Comparison of ENCODE assay signal across 19 mouse cellular contexts in the genomic region with DNA sequence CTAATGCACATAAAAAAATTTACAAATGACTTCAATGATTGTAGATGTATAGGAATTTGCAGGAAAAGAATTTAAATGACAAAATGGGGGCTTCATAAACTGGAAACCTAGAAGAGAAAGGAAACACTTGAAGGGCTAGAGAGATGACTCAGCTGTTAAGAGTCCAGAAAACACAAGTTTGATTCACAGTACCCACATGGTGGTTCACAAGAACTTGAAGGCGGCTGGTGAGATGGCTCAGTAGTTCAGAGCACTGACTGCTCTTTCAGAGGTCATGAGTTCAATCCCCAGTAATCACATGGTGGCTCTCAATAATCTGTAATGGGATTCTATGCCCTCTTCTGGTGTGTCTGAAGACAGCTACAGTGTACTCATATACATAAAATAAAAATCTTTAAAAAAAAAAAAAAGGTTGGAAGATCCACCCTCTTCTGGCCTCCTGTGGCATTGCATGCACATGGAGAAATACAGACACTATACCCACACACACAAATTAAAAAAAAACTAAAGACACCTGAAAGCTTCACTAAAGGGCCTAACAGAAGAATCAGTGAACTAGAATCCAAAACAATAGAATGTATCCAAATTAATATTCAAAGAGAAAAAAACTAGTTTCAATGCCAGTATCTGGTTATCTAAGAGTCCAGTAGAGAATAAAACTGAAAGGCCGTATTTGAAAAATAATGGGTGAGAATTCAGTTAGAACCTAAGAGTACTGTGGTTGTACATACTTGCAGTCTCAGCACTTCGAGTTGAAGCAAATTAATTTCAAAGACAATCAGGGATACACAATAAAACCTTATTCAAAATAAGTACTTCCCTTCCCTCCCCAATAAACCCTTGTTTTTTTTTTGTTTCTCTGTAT. TPM values are rescaled to one million over a fixed set of nuclear protein-coding genes. Genes with fewer than 3 reads are reported as not detected.
DNase-seq lines count a peak whose midpoint lies in the region; ATAC-seq and TF ChIP-seq lines count a peak whose summit lies in the region.
"Had no signal": no experiment of that assay in that cellular context is flagged by ENCODE, and none has a peak within 500 bp of the region (broad histone marks: within the 10 kb centered on the region; RNA-seq: fewer than 3 reads in every experiment).

No protein-coding gene starts in this region.

- no peaks in the 10 kb centered on the region for H3K4me1 ChIP-seq in heart, adult 2 months (ENCODE audit: control insufficient read depth, insufficient read depth, low read length)
- peaks cover 4% of the 10 kb centered on the region; the same call in 1 of the 2 replicates for H3K4me1 ChIP-seq in liver, postnatal 0 days (ENCODE audit: insufficient read depth)
- no peaks in the 10 kb centered on the region for H3K4me1 ChIP-seq in liver, embryonic 11.5 days (replicated peaks; ENCODE audit: control insufficient read depth, insufficient read depth, low read length)
- H3K4me1 ChIP-seq: heart, embryonic 12.5 days had no signal

- H3K9me3 ChIP-seq in liver, postnatal 0 days (ENCODE audit: low read length): no peaks in the 10 kb centered on the region
- no peaks in the 10 kb centered on the region for H3K9me3 ChIP-seq in liver, embryonic 11.5 days (ENCODE audit: control insufficient read depth, low read length)
- H3K9me3 ChIP-seq: heart, embryonic 12.5 days; liver, embryonic 13.5 days had no signal

- peak; percentile 40 for TF ChIP-seq CTCF in heart, adult 2 months (IDR thresholded peaks at IDR 0.05)
- TF ChIP-seq CTCF in liver, postnatal 0 days (IDR thresholded peaks at IDR 0.05; ENCODE audit: low read depth): peak; percentile 38

- ATAC-seq in liver, postnatal 0 days: no peak
- no peak for ATAC-seq in liver, embryonic 11.5 days (replicated peaks; ENCODE audit: low FRiP score)
- ATAC-seq: inflammation-experienced regulatory T-cells, adult 6 months had no signal

- no peak overlapping the region for H3K27ac ChIP-seq in heart, adult 2 months
- no peak overlapping the region for H3K27ac ChIP-seq in liver, postnatal 0 days (ENCODE audit: low read depth)
- H3K27ac ChIP-seq in liver, embryonic 11.5 days (ENCODE audit: low read depth, low read length): no peak overlapping the region
- H3K27ac ChIP-seq: liver, embryonic 13.5 days had no signal

- no peak for DNase-seq in heart, adult 2 months
- no peak for DNase-seq in heart, postnatal 10 days
- no peak for DNase-seq in liver, postnatal 0 days
- no peak for DNase-seq in liver, embryonic 11.5 days (ENCODE audit: low spot score)
- peak; percentile 35 for DNase-seq in A20 (ENCODE audit: low read depth, low spot score)
- DNase-seq in induced T-regulatory cell, adult 2 months (ENCODE audit: low read depth): peak; percentile 57
- DNase-seq in yolk sac, embryonic 10.5 days (ENCODE audit: low spot score): no peak
- no peak for DNase-seq in embryo, embryonic 10 days (ENCODE audit: low spot score)
- DNase-seq: adrenal gland, adult 8-10 months; gastrocnemius, postnatal 25 days; heart, postnatal 4 days; kidney, postnatal 14 days; layer of hippocampus, adult 9-11 months; liver, embryonic 13.5 days; lung, postnatal 4 days; midbrain, embryonic 14.5 days; thymus, postnatal 36 days had no signal

- no peaks in the 10 kb centered on the region for H3K27me3 ChIP-seq in heart, adult 2 months (ENCODE audit: control insufficient read depth, insufficient read depth, low read length)
- H3K27me3 ChIP-seq in liver, postnatal 0 days (ENCODE audit: insufficient read depth, low read length): no peaks in the 10 kb centered on the region
- no peaks in the 10 kb centered on the region for H3K27me3 ChIP-seq in liver, embryonic 11.5 days (replicated peaks; ENCODE audit: control insufficient read depth, insufficient read depth, low read length)
- H3K27me3 ChIP-seq: heart, embryonic 12.5 days; liver, embryonic 13.5 days had no signal

- no peak overlapping the region for H3K4me3 ChIP-seq in heart, adult 2 months
- H3K4me3 ChIP-seq in liver, postnatal 0 days (ENCODE audit: low read depth, low read length): no peak overlapping the region
- no peak overlapping the region for H3K4me3 ChIP-seq in liver, embryonic 11.5 days (ENCODE audit: low read depth, low read length)
- H3K4me3 ChIP-seq: heart, embryonic 12.5 days; liver, embryonic 13.5 days had no signal

- no peaks in the 10 kb centered on the region for H3K79me2 ChIP-seq in heart, adult 2 months (replicated peaks; ENCODE audit: control insufficient read depth, insufficient read depth, low read length)

- TF ChIP-seq POLR2A in heart, adult 2 months (IDR thresholded peaks at IDR 0.05; ENCODE audit: insufficient read depth, low read depth, low read length): no peak

- intact Hi-C loops in heart, adult 2 months (cut with DNase I): no loop called here
- intact Hi-C loops in heart, postnatal 10 days (cut with DNase I): no loop called here

- 90% methylated on average over 3 of the region's 3 CpGs for WGBS in heart, adult 2 months
- 77% methylated on average over 3 of the region's 3 CpGs for WGBS in liver, postnatal 0 days (ENCODE audit: insufficient replicate concordance)
- 84% methylated on average over 3 of the region's 3 CpGs for WGBS in liver, embryonic 11.5 days

- H3K36me3 ChIP-seq in heart, adult 2 months (ENCODE audit: control insufficient read depth, insufficient read depth, low read length): peaks cover 10% of the 10 kb centered on the region; the same call in 1 of the 2 replicates
- H3K36me3 ChIP-seq in liver, postnatal 0 days (replicated peaks; ENCODE audit: insufficient read depth, low read length): peaks cover 44% of the 10 kb centered on the region
- H3K36me3 ChIP-seq in liver, embryonic 11.5 days (ENCODE audit: control insufficient read depth, insufficient read depth, low read length): peaks cover 40% of the 10 kb centered on the region

- no peak for TF ChIP-seq EP300 in heart, adult 2 months (IDR thresholded peaks at IDR 0.05; ENCODE audit: insufficient read depth, low read depth, low read length)
- TF ChIP-seq EP300 in liver, postnatal 0 days (IDR thresholded peaks at IDR 0.05; ENCODE audit: low read depth): no peak

- no peak overlapping the region for H3K4me2 ChIP-seq in liver, postnatal 0 days (ENCODE audit: low read depth, low read length)
- H3K4me2 ChIP-seq in liver, embryonic 11.5 days: no peak overlapping the region
- H3K4me2 ChIP-seq: heart, embryonic 12.5 days; liver, embryonic 13.5 days had no signal

- H3K9ac ChIP-seq in heart, adult 2 months (ENCODE audit: low read depth, low read length): no peak overlapping the region
- H3K9ac ChIP-seq in liver, postnatal 0 days (replicated peaks): no peak overlapping the region
- no peak overlapping the region for H3K9ac ChIP-seq in liver, embryonic 11.5 days (ENCODE audit: low read depth, low read length)
- H3K9ac ChIP-seq: heart, embryonic 12.5 days; liver, embryonic 13.5 days had no signal

RNA-seq across cellular contexts. Expression of gene Ncl, which starts 12.1 kb away (rescaled TPM):
- total RNA-seq in heart, adult 2 months (2021): 100 to 1,000 TPM in 1 of 2 experiments, 10 to 100 TPM in 1; 95.9 to 120 TPM
- polyA plus RNA-seq in heart, adult 2 months (2012; rRNA removed): 7.2 and 10.3 TPM in 2 replicates
- 100 to 1,000 TPM; 168 to 169 TPM for total RNA-seq in heart, postnatal 10 days (2021)
- polyA plus RNA-seq in liver, postnatal 0 days (2015; fragmentation: Nextera tagmentation; extraction: Ambion mirVana): 169 and 175 TPM in 2 replicates
- polyA plus RNA-seq in liver, embryonic 11.5 days (2014; fragmentation: Nextera tagmentation; extraction: Ambion mirVana): 828 and 901 TPM in 2 replicates

RNA-seq across cellular contexts. Expression of gene B3gnt7, which starts 44.5 kb away (rescaled TPM):
- total RNA-seq in heart, adult 2 months (2021): under 1 TPM; 0.41 to 0.57 TPM
- 0.62 and 0.82 TPM in 2 replicates for polyA plus RNA-seq in heart, adult 2 months (2012; rRNA removed)
- total RNA-seq in heart, postnatal 10 days (2021): under 1 TPM; 0.50 to 0.67 TPM
- polyA plus RNA-seq in liver, postnatal 0 days (2015; fragmentation: Nextera tagmentation; extraction: Ambion mirVana): 0.46 and 1.0 TPM in 2 replicates
- polyA plus RNA-seq in liver, embryonic 11.5 days (2014; fragmentation: Nextera tagmentation; extraction: Ambion mirVana): 8.9 TPM in 2 replicates
- total RNA-seq: gastrocnemius, postnatal 25 days had no signal
- polyA plus RNA-seq: inflammation-experienced regulatory T-cells, adult 6 months had no signal

Comparison
In these comparisons a context has a peak if more than half of its experiments do, and no peak if none do; other contexts are left out.
1. DNase-seq: peak in A20 (single experiment) and induced T-regulatory cell, adult 2 months (single experiment); none in heart, adult 2 months (0 of 2), heart, postnatal 10 days (0 of 2), liver, postnatal 0 days (single experiment), liver, embryonic 11.5 days (single experiment), yolk sac, embryonic 10.5 days (single experiment) and embryo, embryonic 10 days (single experiment).
2. RNA of gene Ncl, which starts 12.1 kb away (polyA plus RNA-seq): 828 to 901 TPM in liver, embryonic 11.5 days and 169 to 175 TPM in liver, postnatal 0 days; 7.2 to 10.3 TPM in heart, adult 2 months; every median in the first group is over 10 times any median in the second.